Mouse (Mus musculus): Measurements from ENCODE around the gene Bloc1s5. TPM values are rescaled to one million over a fixed set of nuclear protein-coding genes. Genes with fewer than 3 reads are reported as not detected.

The Bloc1s5 gene
- polyA plus RNA-seq, 1 experiment from 2014 or later: 16.1 TPM

DNA sequence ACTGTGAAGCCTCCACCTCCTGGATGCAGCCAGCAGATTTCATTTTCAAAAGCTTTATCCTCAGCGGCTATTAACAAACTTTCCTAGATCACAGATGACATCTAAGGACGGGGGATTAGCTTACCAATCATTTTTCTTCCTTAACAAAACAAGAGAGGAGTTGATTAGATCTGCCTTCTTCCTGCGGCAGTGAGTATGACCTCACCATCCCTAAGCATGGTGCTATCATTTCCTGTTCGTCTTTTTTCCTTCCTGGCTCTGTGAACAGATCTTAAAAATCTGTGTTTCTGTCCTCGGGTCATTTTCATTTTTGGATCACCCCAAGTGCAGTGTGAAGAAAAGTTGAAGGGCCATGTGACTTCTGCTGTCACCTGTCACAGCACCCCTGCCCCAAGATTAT, 20.6 kb downstream of the Bloc1s5 start:
- Histone ChIP-seq H3K27me3 (ENCODE audit: control insufficient read depth, insufficient read depth, low read length) (no peaks in the 10 kb centered on the region), H3K4me3 (ENCODE audit: low read depth, low read length) (no peak overlapping the region), H3K9me3 (ENCODE audit: control insufficient read depth, low read depth, low read length) (no peaks in the 10 kb centered on the region), H3K4me2 (replicated peaks; ENCODE audit: low read depth, low read length) (no peak overlapping the region), H3K4me1 (ENCODE audit: control insufficient read depth, insufficient read depth, low read length) (no peaks in the 10 kb centered on the region), H3K27ac (ENCODE audit: low read length) (no peak overlapping the region), H3K9ac (replicated peaks; ENCODE audit: low read depth, low read length) (no peak overlapping the region), H3K36me3 (ENCODE audit: control insufficient read depth, insufficient read depth, low read length) (no peaks in the 10 kb centered on the region; the same call in 1 of the 2 replicates)
- no peak for ATAC-seq (ENCODE audit: insufficient number of reproducible peaks, insufficient read depth, low FRiP score, low read depth)
- 33% methylated on average over 5 of the region's 5 CpGs for WGBS

DNA sequence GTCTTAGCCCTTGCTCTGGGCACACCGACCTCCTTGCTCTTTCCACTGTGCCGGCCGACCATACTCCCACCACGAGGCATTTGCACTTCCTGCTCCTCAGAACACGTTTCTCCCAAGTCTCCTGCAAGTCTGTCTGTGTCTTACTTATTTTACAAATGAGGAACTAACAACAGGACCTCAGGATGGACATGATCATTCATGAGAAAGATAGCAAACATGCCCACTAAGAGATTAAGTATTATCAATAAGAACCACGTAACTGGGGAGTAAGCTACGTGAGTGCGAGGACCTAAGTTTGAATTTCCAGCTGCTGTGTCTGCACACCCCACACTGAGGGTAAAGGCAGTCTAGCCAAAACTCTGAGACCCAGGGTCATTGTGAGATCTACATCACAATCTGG, 21.3 kb downstream of the Bloc1s5 start:
- 78% methylated on average over 8 of the region's 8 CpGs for WGBS
- Histone ChIP-seq H3K36me3 (ENCODE audit: control insufficient read depth, insufficient read depth, low read length) (no peaks in the 10 kb centered on the region; the same call in 1 of the 2 replicates), H3K9me3 (ENCODE audit: control insufficient read depth, low read depth, low read length) (no peaks in the 10 kb centered on the region), H3K4me1 (ENCODE audit: control insufficient read depth, insufficient read depth, low read length) (no peaks in the 10 kb centered on the region), H3K27ac (ENCODE audit: low read length) (no peak overlapping the region), H3K4me2 (replicated peaks; ENCODE audit: low read depth, low read length) (no peak overlapping the region), H3K4me3 (ENCODE audit: low read depth, low read length) (no peak overlapping the region), H3K9ac (replicated peaks; ENCODE audit: low read depth, low read length) (no peak overlapping the region), H3K27me3 (ENCODE audit: control insufficient read depth, insufficient read depth, low read length) (no peaks in the 10 kb centered on the region)
- no peak for ATAC-seq (ENCODE audit: insufficient number of reproducible peaks, insufficient read depth, low FRiP score, low read depth)

DNA sequence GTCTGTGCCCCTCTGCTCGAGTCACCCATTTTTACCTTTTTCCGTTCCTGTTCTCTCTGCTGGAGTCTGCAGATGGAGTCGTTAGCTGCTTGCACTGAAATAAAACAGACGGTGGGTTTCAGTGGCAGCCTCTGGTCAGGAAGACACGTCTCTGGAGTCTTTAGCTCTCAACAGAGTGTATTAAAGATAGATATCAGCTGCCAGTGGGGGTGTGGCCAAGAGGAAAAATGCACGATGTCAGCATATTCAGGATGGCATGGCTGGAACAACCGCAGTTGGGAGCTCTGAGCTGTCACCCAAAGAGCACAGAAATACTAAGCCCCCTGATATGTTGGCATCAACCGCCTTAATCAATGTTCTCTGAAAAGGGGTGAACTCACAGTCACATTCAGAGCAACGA, 22.3 kb downstream of the Bloc1s5 start:
- Histone ChIP-seq H3K4me3 (ENCODE audit: low read depth, low read length) (no peak overlapping the region), H3K27me3 (ENCODE audit: control insufficient read depth, insufficient read depth, low read length) (no peaks in the 10 kb centered on the region), H3K9ac (replicated peaks; ENCODE audit: low read depth, low read length) (no peak overlapping the region), H3K4me2 (replicated peaks; ENCODE audit: low read depth, low read length) (no peak overlapping the region), H3K36me3 (ENCODE audit: control insufficient read depth, insufficient read depth, low read length) (no peaks in the 10 kb centered on the region; the same call in 1 of the 2 replicates), H3K27ac (ENCODE audit: low read length) (no peak overlapping the region), H3K9me3 (ENCODE audit: control insufficient read depth, low read depth, low read length) (no peaks in the 10 kb centered on the region), H3K4me1 (ENCODE audit: control insufficient read depth, insufficient read depth, low read length) (no peaks in the 10 kb centered on the region)
- WGBS: 67% methylated on average over 9 of the region's 9 CpGs
- ATAC-seq (ENCODE audit: insufficient number of reproducible peaks, insufficient read depth, low FRiP score, low read depth): no peak

DNA sequence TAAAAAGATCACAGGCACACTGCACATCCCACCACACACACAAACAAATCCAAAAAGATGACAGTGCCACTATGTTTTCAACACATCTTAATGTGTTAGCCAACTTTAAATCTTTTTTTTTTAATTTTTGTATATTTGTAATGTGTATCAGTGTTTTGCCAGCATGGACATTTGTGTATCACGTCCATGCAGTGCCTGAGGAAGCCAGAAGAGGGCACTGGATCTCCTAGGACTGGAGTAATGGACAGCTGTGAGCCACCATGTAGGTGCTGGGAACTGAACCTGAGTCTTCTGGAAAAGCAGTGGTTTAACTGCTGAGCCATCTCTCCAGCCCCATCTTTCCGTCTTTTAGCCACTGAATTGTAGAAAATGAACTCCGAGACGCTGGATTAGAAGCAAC, 22.7 kb downstream of the Bloc1s5 start:
- Histone ChIP-seq H3K4me3 (ENCODE audit: low read depth, low read length) (no peak overlapping the region), H3K9me3 (ENCODE audit: control insufficient read depth, low read depth, low read length) (no peaks in the 10 kb centered on the region), H3K4me1 (ENCODE audit: control insufficient read depth, insufficient read depth, low read length) (no peaks in the 10 kb centered on the region), H3K9ac (replicated peaks; ENCODE audit: low read depth, low read length) (no peak overlapping the region), H3K27me3 (ENCODE audit: control insufficient read depth, insufficient read depth, low read length) (no peaks in the 10 kb centered on the region), H3K36me3 (ENCODE audit: control insufficient read depth, insufficient read depth, low read length) (no peaks in the 10 kb centered on the region; the same call in 1 of the 2 replicates), H3K27ac (ENCODE audit: low read length) (no peak overlapping the region), H3K4me2 (replicated peaks; ENCODE audit: low read depth, low read length) (no peak overlapping the region)
- ATAC-seq (ENCODE audit: insufficient number of reproducible peaks, insufficient read depth, low FRiP score, low read depth): no peak
- WGBS: 92% methylated on average over 4 of the region's 4 CpGs

DNA sequence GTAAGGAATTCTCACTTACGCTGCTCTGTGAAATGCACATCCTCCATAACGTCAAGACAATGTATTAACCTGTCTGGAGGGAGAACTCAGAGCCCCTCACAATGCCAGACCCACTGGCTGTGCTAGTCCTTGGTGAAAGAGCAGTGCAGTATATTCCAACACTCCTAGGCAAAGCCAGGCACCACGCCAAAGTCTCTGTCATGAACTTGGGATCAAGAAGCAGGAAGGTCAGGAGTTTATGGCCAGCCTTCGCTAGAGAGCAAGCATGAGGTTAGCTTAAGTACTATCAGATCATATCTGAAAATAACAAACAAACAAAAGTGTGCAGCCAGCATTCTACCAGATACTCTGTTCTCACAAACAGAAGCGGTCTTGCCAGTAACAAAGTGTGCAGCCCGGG, 24.6 kb downstream of the Bloc1s5 start:
- no peak overlapping the region for H3K27ac ChIP-seq (ENCODE audit: low read length)
- WGBS: 77% methylated on average over 6 of the region's 6 CpGs
- H3K4me1 ChIP-seq (ENCODE audit: control insufficient read depth, insufficient read depth, low read length): no peaks in the 10 kb centered on the region
- no peaks in the 10 kb centered on the region for H3K27me3 ChIP-seq (ENCODE audit: control insufficient read depth, insufficient read depth, low read length)
- H3K36me3 ChIP-seq (ENCODE audit: control insufficient read depth, insufficient read depth, low read length): no peaks in the 10 kb centered on the region; the same call in 1 of the 2 replicates
- no peak for ATAC-seq (ENCODE audit: insufficient number of reproducible peaks, insufficient read depth, low FRiP score, low read depth)
- H3K4me2 ChIP-seq (replicated peaks; ENCODE audit: low read depth, low read length): no peak overlapping the region
- no peaks in the 10 kb centered on the region for H3K9me3 ChIP-seq (ENCODE audit: control insufficient read depth, low read depth, low read length)
- no peak overlapping the region for H3K9ac ChIP-seq (replicated peaks; ENCODE audit: low read depth, low read length)
- no peak overlapping the region for H3K4me3 ChIP-seq (ENCODE audit: low read depth, low read length)

DNA sequence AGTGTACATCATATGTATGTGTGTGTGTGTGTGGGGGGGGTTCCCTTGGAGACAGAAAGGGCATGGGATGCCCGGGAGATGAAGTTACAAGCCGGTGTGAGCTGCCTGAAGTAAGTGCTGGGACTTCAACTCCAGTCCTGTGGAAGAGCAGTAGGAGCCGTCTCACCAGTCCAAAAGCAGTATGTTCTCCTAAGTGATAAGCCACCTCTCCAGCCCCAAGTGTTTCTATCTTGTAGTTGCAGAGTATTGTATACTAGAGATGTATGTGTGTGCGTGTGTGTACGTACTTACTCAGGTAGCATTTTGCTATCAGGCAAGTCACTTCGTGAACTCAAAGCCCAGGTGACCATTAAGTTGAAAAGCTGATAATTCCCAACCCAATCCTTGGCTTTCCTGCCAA, 27.8 kb downstream of the Bloc1s5 start:
- no peak overlapping the region for H3K4me2 ChIP-seq (replicated peaks; ENCODE audit: low read depth, low read length)
- H3K9ac ChIP-seq (replicated peaks; ENCODE audit: low read depth, low read length): no peak overlapping the region
- WGBS: 84% methylated on average over 6 of the region's 6 CpGs
- no peaks in the 10 kb centered on the region for H3K9me3 ChIP-seq (ENCODE audit: control insufficient read depth, low read depth, low read length)
- peaks cover 9% of the 10 kb centered on the region; the same call in 1 of the 2 replicates for H3K4me1 ChIP-seq (ENCODE audit: control insufficient read depth, insufficient read depth, low read length)
- H3K27me3 ChIP-seq (ENCODE audit: control insufficient read depth, insufficient read depth, low read length): no peaks in the 10 kb centered on the region
- H3K36me3 ChIP-seq (ENCODE audit: control insufficient read depth, insufficient read depth, low read length): no peaks in the 10 kb centered on the region
- H3K27ac ChIP-seq (ENCODE audit: low read length): no peak overlapping the region
- no peak overlapping the region for H3K4me3 ChIP-seq (ENCODE audit: low read depth, low read length)
- no peak for ATAC-seq (ENCODE audit: insufficient number of reproducible peaks, insufficient read depth, low FRiP score, low read depth)

DNA sequence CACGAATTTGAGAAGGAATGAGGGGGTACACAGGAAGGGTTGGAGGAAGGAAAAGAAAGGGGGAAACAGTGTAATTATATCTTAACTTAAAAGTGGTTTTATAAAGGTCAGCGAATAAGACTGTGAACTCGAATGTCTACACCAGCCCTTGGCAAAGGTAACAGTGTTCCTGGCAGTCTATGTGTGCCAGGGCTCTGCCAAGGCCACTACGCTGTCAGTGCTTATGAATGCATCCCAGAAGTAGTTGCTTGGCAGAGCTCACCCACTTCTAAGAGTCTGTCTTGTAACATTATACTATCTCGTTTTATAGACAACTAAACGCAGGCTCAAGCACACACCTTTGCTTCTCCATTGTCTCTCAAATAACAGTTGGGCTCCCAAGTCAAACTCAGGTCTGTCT, 29.6 kb downstream of the Bloc1s5 start:
- no peaks in the 10 kb centered on the region for H3K9me3 ChIP-seq (ENCODE audit: control insufficient read depth, low read depth, low read length)
- H3K27ac ChIP-seq (ENCODE audit: low read length): no peak overlapping the region
- H3K27me3 ChIP-seq (ENCODE audit: control insufficient read depth, insufficient read depth, low read length): no peaks in the 10 kb centered on the region
- peaks cover 10% of the 10 kb centered on the region; the same call in 1 of the 2 replicates for H3K4me1 ChIP-seq (ENCODE audit: control insufficient read depth, insufficient read depth, low read length)
- H3K4me2 ChIP-seq (replicated peaks; ENCODE audit: low read depth, low read length): no peak overlapping the region
- ATAC-seq (ENCODE audit: insufficient number of reproducible peaks, insufficient read depth, low FRiP score, low read depth): no peak
- no peak overlapping the region for H3K9ac ChIP-seq (replicated peaks; ENCODE audit: low read depth, low read length)
- WGBS: 82% methylated on average over 6 of the region's 6 CpGs
- no peak overlapping the region for H3K4me3 ChIP-seq (ENCODE audit: low read depth, low read length)
- no peaks in the 10 kb centered on the region for H3K36me3 ChIP-seq (ENCODE audit: control insufficient read depth, insufficient read depth, low read length)

DNA sequence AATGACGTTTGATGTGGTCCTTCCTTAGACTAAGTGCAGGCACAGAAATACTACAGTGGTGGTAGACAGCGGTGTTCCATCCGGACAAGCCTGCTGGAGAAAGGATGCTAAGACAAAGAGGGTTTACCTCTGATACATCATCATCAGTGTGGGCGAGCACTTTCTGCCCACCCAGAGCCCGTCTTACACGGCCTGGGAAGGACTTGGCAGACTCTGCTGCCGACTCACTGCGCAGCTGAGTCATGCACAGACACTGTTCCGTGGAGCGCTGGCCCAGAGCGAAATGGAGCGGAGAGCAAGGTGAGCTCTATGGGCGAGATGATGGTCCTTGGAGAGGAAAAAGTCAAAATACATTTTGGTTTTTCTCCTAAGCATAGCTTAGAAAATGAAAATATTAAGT, 31.9 kb downstream of the Bloc1s5 start:
- 76% methylated on average over 13 of the region's 13 CpGs for WGBS
- ATAC-seq (ENCODE audit: insufficient number of reproducible peaks, insufficient read depth, low FRiP score, low read depth): no peak
- no peak overlapping the region for H3K9ac ChIP-seq (replicated peaks; ENCODE audit: low read depth, low read length)
- H3K27ac ChIP-seq (ENCODE audit: low read length): no peak overlapping the region
- H3K4me1 ChIP-seq (ENCODE audit: control insufficient read depth, insufficient read depth, low read length): peaks cover 10% of the 10 kb centered on the region; the same call in 1 of the 2 replicates
- no peak overlapping the region for H3K4me2 ChIP-seq (replicated peaks; ENCODE audit: low read depth, low read length)
- no peaks in the 10 kb centered on the region for H3K27me3 ChIP-seq (ENCODE audit: control insufficient read depth, insufficient read depth, low read length)
- H3K9me3 ChIP-seq (ENCODE audit: control insufficient read depth, low read depth, low read length): no peaks in the 10 kb centered on the region
- H3K4me3 ChIP-seq (ENCODE audit: low read depth, low read length): no peak overlapping the region
- H3K36me3 ChIP-seq (ENCODE audit: control insufficient read depth, insufficient read depth, low read length): no peaks in the 10 kb centered on the region

DNA sequence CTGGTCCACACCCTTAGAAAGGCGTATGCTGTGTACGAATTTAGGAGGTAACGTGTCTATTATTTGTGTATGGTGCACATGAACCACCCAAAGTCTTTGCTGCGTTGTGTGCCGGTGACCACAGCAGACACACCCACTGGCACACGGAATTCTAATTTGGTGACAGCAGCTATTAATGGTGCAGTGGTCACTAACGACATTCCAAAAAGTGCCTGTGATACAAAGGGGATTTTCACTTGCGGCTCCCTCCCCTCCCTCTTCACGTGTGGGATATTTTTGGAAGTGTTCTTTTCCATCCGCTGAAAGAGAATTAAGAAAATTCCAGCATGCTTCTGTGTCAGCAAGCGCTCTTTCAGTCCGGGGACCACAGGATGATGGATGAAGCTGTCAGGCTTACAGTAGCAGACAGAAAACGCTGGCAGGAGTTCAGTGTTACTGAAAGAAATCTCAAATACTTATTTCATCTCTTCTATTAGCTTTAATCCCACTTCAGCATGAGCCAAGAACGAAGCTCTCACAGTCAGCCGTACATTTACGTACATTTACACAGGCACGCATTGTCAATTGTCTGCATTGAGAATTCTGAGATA, 32.6 kb downstream of the Bloc1s5 start:
- no peak for ATAC-seq (ENCODE audit: insufficient number of reproducible peaks, insufficient read depth, low FRiP score, low read depth)
- H3K9me3 ChIP-seq (ENCODE audit: control insufficient read depth, low read depth, low read length): no peaks in the 10 kb centered on the region
- no peak overlapping the region for H3K4me2 ChIP-seq (replicated peaks; ENCODE audit: low read depth, low read length)
- peaks cover 10% of the 10 kb centered on the region; the same call in 1 of the 2 replicates for H3K4me1 ChIP-seq (ENCODE audit: control insufficient read depth, insufficient read depth, low read length)
- no peaks in the 10 kb centered on the region for H3K36me3 ChIP-seq (ENCODE audit: control insufficient read depth, insufficient read depth, low read length)
- WGBS: 39% methylated on average over 17 of the region's 17 CpGs
- no peak overlapping the region for H3K27ac ChIP-seq (ENCODE audit: low read length)
- H3K27me3 ChIP-seq (ENCODE audit: control insufficient read depth, insufficient read depth, low read length): no peaks in the 10 kb centered on the region
- no peak overlapping the region for H3K4me3 ChIP-seq (ENCODE audit: low read depth, low read length)
- no peak overlapping the region for H3K9ac ChIP-seq (replicated peaks; ENCODE audit: low read depth, low read length)
